Mouse (Mus musculus): ENCODE measurements around the gene Rps6kl1. TPM values are rescaled to one million over a fixed set of nuclear protein-coding genes. Genes with fewer than 3 reads are reported as not detected.

Gene Rps6kl1
- polyA plus RNA-seq (2016; fragmentation: Nextera tagmentation; extraction: Ambion mirVana): 1.7 and 2.2 TPM in 2 replicates

DNA sequence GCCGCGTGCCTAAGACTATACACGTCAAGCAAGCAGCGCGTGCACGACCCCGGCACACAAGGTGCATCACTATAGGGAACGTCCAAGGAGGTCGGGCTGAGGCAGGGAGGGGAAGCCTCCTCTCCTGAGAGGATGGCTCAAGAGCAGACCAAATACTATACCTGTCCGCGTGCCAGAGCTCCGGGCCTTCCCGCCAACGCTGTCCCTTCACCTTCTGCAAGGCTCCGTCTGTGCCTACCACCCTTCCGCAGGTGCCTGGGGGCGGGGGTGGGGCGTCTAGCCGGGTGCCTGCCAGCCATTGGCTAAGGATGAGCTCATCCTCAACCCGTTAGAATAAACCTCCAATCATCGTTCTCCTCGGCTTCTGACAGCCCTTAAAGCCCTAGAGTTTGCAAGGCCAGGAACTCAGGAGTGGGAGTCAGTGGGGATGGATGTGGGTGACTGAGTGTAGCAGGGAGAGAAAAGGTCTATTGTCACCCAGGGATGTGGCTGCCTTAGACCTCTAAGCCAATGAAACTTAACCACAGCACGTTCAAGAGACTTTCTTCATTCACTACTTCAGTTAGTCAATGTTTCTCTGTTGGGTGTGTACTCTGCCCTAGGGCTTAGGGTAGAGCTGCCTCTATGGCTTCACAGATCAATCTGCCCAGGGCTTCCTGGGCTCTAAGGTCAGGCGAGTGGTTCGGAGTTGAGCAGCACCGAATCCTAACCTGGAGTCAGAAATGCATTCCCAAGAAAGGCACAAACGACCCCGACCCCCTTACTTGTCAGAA, at the start of gene Rps6kl1:
Rps6kl1 (minus strand) TSS at position 263 of the 773 bp plus-strand sequence.
- Histone ChIP-seq H3K27me3 (peaks cover 23% of the 10 kb centered on the region), H3K9me3 (no peaks in the 10 kb centered on the region), H3K4me2 (replicated peaks) (peak within 1 kb of the TSS; percentile 40), H3K4me1 (peaks cover 10% of the 10 kb centered on the region; the same call in 1 of the 2 replicates), H3K9ac (no peak within 1 kb of the TSS), H3K27ac (no peak within 1 kb of the TSS), H3K4me3 (peak within 1 kb of the TSS; percentile 8; the same call in 1 of the 2 replicates), H3K36me3 (no peaks in the 10 kb centered on the region)
- no peak for ATAC-seq (ENCODE audit: insufficient number of reproducible peaks, insufficient read depth, low FRiP score, low TSS enrichment)
- WGBS: 14% methylated on average over 28 of the region's 28 CpGs

DNA sequence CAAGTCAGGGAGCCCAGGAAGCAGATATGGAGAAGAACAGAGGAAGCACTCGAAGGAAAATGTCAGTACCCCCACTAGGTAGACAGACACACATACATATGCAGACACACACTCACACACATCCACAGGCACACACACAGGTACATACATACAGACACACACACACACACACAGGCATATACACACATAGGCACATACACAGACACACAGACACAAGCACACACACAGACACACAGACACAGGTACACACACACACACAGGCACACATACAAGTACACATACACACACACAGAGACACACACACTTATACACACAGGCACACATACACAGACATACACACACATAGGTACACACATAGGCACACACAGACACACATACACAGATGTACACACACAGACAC, 48.9 kb upstream of the Rps6kl1 start:
- Histone ChIP-seq H3K4me2 (replicated peaks) (no peak overlapping the region), H3K9me3 (no peaks in the 10 kb centered on the region), H3K9ac (peak overlapping the region; percentile 25; the same call in 1 of the 2 replicates), H3K27ac (no peak overlapping the region), H3K4me3 (no peak overlapping the region), H3K4me1 (peaks cover 55% of the 10 kb centered on the region), H3K27me3 (peaks cover 16% of the 10 kb centered on the region), H3K36me3 (no peaks in the 10 kb centered on the region)
- WGBS: 67% methylated on average over 1 of the region's 1 CpGs
- ATAC-seq (ENCODE audit: insufficient number of reproducible peaks, insufficient read depth, low FRiP score, low TSS enrichment): no peak

DNA sequence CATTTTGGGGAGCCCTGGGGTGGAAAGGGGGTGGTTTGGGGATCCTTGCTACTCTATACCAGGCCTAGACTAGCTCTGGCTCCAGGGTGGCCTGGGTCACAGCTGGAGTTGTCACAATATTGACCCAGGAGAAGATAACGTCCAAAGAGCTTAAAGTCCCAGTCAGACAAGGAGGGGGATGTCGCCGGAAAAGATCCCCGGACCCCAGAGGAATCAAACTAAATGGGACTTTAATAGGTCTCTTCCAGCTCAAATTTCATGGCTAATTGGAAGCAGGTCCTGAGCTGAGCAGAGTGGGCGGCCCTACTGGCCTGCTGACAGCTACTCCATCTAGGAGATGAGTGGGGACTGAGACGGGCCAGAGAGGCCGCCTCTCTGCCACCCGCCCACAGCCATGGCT, 46.9 kb upstream of the Rps6kl1 start:
- Histone ChIP-seq H3K9me3 (no peaks in the 10 kb centered on the region), H3K4me1 (peaks cover 67% of the 10 kb centered on the region), H3K4me2 (replicated peaks) (0 out of 2 replicates have a peak overlapping the region, but pooled peaks have one; percentile 15), H3K4me3 (no peak overlapping the region), H3K27ac (peak overlapping the region; percentile 57), H3K9ac (no peak overlapping the region), H3K27me3 (peaks cover 16% of the 10 kb centered on the region), H3K36me3 (no peaks in the 10 kb centered on the region)
- WGBS: 8% methylated on average over 8 of the region's 8 CpGs
- no peak; the same call in 1 of the 2 replicates for ATAC-seq (ENCODE audit: insufficient number of reproducible peaks, insufficient read depth, low FRiP score, low TSS enrichment)

DNA sequence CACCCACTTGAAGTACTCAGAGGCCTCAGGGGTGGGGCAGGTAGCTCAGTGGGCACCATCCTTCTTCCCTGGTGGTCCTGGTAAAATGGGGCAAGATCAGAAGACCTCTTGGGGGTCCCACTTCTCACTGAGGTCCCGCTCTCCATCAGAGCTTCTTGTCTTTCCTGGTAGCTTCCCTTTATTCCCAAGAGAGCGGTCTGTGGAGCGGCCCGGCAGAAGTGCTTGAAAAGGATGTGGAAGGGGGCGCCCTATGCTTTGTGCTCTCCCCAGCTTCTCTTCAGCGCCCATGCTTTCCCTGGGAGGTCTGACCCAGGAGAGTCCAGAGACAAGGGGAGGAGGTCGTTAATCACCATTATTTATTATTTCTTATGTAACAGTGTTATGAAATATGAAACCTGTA, 46.3 kb upstream of the Rps6kl1 start:
- Histone ChIP-seq H3K4me1 (peaks cover 72% of the 10 kb centered on the region), H3K36me3 (no peaks in the 10 kb centered on the region), H3K4me2 (replicated peaks) (0 out of 2 replicates have a peak overlapping the region, but pooled peaks have one; percentile 15), H3K27me3 (peaks cover 16% of the 10 kb centered on the region), H3K4me3 (no peak overlapping the region), H3K9me3 (no peaks in the 10 kb centered on the region), H3K9ac (no peak overlapping the region), H3K27ac (peak overlapping the region; percentile 57)
- no peak for ATAC-seq (ENCODE audit: insufficient number of reproducible peaks, insufficient read depth, low FRiP score, low TSS enrichment)
- 59% methylated on average over 7 of the region's 7 CpGs for WGBS

DNA sequence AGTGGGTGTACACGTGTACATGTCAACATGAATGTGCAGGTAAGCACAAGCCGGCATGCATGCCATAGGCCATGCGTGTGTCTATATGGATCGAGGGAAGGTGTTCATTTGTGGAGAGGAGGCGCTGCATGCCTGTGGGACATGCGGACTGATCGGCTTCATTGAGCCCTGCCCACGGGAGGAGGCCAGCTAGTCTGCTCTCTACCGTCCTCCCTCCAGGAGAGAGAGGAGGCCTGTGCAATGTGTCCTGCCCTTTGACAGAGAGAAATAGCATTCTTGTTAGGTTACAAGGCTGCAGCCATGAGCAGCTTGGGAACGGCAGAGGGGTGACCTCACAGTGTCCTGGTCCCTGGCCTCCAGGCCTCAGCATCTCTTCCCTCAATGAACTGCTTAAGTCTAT, 45.1 kb upstream of the Rps6kl1 start:
- 80% methylated on average over 10 of the region's 10 CpGs for WGBS
- Histone ChIP-seq H3K36me3 (no peaks in the 10 kb centered on the region), H3K9me3 (no peaks in the 10 kb centered on the region), H3K27me3 (peaks cover 16% of the 10 kb centered on the region), H3K4me3 (no peak overlapping the region), H3K9ac (no peak overlapping the region), H3K4me1 (peaks cover 63% of the 10 kb centered on the region), H3K27ac (no peak overlapping the region), H3K4me2 (replicated peaks) (no peak overlapping the region)
- ATAC-seq (ENCODE audit: insufficient number of reproducible peaks, insufficient read depth, low FRiP score, low TSS enrichment): no peak

DNA sequence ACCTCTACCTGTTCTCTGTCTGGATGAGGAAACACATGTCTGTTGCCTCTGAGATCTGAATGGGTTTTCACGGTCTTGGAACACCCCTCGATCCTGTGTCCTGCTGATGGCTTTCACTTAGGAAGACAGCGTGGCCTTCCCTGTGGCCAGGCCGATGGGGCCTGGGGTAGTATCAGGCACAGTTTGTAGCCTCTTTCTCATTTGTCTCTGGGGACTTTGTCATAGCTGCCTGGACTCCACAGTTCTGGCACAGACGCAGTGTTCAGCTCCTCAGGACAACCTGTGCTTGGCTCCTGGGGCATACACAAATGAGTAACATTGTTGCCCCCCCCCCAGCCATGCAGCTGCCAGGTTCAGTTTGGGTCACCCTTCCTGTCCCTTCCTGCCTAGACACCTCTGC, 44.0 kb upstream of the Rps6kl1 start:
- no peak overlapping the region for H3K9ac ChIP-seq
- H3K4me1 ChIP-seq: peaks cover 52% of the 10 kb centered on the region
- peaks cover 11% of the 10 kb centered on the region for H3K27me3 ChIP-seq
- no peak for ATAC-seq (ENCODE audit: insufficient number of reproducible peaks, insufficient read depth, low FRiP score, low TSS enrichment)
- H3K4me2 ChIP-seq (replicated peaks): no peak overlapping the region
- WGBS: 86% methylated on average over 5 of the region's 5 CpGs
- no peaks in the 10 kb centered on the region for H3K9me3 ChIP-seq
- no peaks in the 10 kb centered on the region for H3K36me3 ChIP-seq
- H3K4me3 ChIP-seq: no peak overlapping the region
- no peak overlapping the region for H3K27ac ChIP-seq

DNA sequence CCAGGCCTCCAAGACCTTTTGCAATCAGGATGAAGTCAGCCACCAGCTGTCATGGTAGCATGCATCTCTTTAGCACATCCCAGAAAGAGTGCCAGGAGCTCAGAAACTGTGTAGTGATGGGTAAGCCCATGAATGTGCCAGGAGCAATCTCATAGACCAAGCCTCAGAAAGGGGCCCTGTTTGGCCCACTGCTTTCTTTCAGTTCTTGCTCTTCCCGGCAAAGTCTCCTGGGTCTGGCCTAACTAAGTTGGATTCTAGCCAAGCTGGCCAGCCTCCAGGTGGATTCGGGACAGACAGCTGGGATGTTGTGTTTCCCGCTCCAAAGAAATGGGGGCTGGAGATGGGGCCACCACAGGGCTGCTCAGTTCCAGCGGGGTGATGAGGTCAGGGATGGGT, 43.6 kb upstream of the Rps6kl1 start:
- no peaks in the 10 kb centered on the region for H3K9me3 ChIP-seq
- no peak overlapping the region for H3K9ac ChIP-seq
- H3K36me3 ChIP-seq: no peaks in the 10 kb centered on the region
- H3K4me2 ChIP-seq (replicated peaks): no peak overlapping the region
- H3K4me3 ChIP-seq: no peak overlapping the region
- ATAC-seq (ENCODE audit: insufficient number of reproducible peaks, insufficient read depth, low FRiP score, low TSS enrichment): no peak
- peaks cover 7% of the 10 kb centered on the region; the same call in 1 of the 2 replicates for H3K27me3 ChIP-seq
- H3K4me1 ChIP-seq: peaks cover 50% of the 10 kb centered on the region
- no peak overlapping the region for H3K27ac ChIP-seq
- WGBS: 54% methylated on average over 4 of the region's 4 CpGs

DNA sequence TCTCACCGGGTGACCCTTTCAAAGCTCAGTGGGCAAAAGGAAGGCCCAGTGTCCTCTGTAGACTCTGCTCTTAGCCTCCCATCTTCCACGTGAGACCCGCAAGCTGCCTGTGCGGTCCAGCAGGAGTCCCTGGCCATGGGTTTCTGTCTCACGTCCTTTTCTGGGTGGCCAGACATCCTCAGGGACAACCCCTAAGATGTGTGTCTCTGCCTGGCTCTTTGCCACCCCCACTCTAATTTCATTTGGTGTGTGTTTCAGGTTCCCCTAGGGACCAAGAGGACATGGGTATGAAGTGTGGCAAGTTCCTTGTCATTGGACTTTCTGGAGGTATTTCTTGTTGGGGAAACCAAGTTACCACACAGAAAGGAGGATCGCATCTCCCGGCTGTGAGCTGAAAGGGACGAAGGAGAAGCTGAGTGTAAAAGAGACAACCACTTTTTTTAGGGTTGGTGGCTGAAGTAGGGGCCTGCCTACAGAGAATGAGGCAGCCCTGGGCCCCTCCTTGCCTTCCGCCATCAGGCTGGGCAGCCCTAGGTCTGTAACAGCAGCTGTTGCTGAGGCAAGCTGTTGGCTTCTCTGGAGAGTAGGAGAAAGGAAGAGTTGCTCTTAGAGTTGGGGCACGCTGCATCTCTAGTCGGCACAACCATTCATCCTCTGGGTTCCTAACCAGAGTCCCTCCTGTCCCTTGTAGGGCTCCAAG, 43.0 kb upstream of the Rps6kl1 start:
- no peak overlapping the region for H3K9ac ChIP-seq
- WGBS: 93% methylated on average over 11 of the region's 11 CpGs
- H3K4me2 ChIP-seq (replicated peaks): no peak overlapping the region
- no peak overlapping the region for H3K27ac ChIP-seq
- H3K9me3 ChIP-seq: no peaks in the 10 kb centered on the region
- H3K27me3 ChIP-seq: 0 out of 2 replicates have a peak, but pooled peaks cover 2% of the 10 kb centered on the region
- peaks cover 50% of the 10 kb centered on the region for H3K4me1 ChIP-seq
- ATAC-seq (ENCODE audit: insufficient number of reproducible peaks, insufficient read depth, low FRiP score, low TSS enrichment): no peak
- no peaks in the 10 kb centered on the region for H3K36me3 ChIP-seq
- H3K4me3 ChIP-seq: no peak overlapping the region

DNA sequence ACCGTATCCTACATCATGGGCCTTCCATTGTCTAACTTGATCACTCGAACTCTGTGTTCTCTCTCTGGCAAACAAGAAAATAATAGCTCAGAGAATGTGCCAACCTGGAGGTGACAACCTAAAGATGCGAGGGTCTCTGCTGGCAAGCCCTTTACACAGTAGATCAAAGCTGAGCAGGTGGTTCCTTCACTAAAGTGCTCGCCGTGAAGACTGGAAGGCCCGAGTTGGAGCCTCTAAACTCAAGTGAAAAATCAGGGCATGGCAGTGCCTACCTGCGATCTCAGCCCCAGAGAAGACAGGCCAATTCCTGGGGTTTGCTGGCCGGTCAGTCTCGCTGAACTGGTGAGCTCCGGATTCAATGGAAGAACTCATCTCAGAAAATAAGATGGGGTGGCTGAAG, 42.1 kb upstream of the Rps6kl1 start:
- no peaks in the 10 kb centered on the region for H3K27me3 ChIP-seq
- ATAC-seq (ENCODE audit: insufficient number of reproducible peaks, insufficient read depth, low FRiP score, low TSS enrichment): no peak
- peaks cover 45% of the 10 kb centered on the region for H3K4me1 ChIP-seq
- no peaks in the 10 kb centered on the region for H3K36me3 ChIP-seq
- H3K9ac ChIP-seq: no peak overlapping the region
- H3K4me3 ChIP-seq: no peak overlapping the region
- H3K27ac ChIP-seq: no peak overlapping the region
- WGBS: 81% methylated on average over 10 of the region's 10 CpGs
- H3K9me3 ChIP-seq: no peaks in the 10 kb centered on the region
- H3K4me2 ChIP-seq (replicated peaks): no peak overlapping the region

DNA sequence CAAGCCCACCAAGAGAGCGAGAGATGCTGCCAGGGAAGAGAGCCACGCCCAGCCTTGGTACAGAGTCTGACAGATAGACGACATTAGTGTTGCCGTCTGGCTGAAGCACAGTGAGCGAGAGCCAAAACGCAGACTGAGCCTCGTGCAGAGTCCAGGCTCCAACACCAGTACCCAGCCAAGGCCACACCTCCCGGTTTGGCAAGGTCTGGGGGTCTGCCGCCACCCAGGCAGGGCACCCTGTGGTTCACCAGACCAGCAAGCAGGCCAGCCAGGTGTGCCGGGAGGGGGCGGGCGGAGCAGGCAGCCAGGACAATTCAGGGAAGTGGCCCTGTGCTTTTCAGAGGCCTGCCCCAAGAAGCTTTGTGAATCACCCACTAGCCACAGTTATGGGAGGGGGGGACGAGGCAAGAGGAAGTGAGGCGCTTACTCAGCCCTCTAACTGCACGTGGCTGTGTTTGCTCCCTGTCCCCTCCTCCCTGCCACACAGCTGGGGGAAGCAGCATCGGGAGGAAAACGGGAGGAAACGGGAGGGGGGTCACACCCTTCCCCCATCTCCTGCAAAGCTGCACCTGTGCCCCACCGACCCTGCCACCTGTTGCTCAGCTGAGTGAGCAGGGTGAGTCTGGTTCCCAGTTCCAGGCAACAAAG, 41.5 kb upstream of the Rps6kl1 start:
- Histone ChIP-seq H3K27me3 (no peaks in the 10 kb centered on the region), H3K36me3 (no peaks in the 10 kb centered on the region), H3K4me1 (peaks cover 39% of the 10 kb centered on the region), H3K9me3 (no peaks in the 10 kb centered on the region), H3K4me2 (replicated peaks) (no peak overlapping the region), H3K4me3 (no peak overlapping the region), H3K27ac (no peak overlapping the region), H3K9ac (no peak overlapping the region)
- ATAC-seq (ENCODE audit: insufficient number of reproducible peaks, insufficient read depth, low FRiP score, low TSS enrichment): no peak
- WGBS: 24% methylated on average over 19 of the region's 19 CpGs

DNA sequence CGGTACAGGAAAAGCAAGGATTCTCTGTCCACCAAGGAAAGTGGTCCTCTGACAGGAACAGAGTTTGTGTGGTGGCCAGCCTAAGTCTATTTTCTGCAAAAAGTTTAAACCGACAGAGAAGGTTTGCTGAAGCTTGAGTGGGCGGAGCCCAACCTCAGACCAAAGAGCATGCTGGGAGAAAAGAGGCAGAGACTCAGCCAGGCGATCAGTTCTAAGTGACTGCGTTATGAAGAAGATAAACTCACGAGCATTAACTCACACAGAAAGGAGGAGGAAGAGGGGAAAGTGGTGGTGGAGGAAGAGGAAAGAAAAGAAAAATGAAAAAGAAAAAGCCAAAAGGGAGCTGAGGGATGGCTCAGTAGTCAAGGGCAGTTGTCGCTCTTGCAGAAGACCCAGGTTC, 39.2 kb upstream of the Rps6kl1 start:
- WGBS: 78% methylated on average over 7 of the region's 7 CpGs
- no peak overlapping the region for H3K4me2 ChIP-seq (replicated peaks)
- H3K27ac ChIP-seq: no peak overlapping the region
- no peaks in the 10 kb centered on the region for H3K27me3 ChIP-seq
- H3K9ac ChIP-seq: no peak overlapping the region
- no peaks in the 10 kb centered on the region for H3K9me3 ChIP-seq
- H3K36me3 ChIP-seq: no peaks in the 10 kb centered on the region
- ATAC-seq (ENCODE audit: insufficient number of reproducible peaks, insufficient read depth, low FRiP score, low TSS enrichment): no peak
- H3K4me1 ChIP-seq: peaks cover 31% of the 10 kb centered on the region
- H3K4me3 ChIP-seq: no peak overlapping the region
